Mouse (Mus musculus) kidney, adult 8-10 months (tissue): ENCODE results near the gene Dbr1.

ENCODE experiments used
- DNase-seq, 2 experiments: peaks; one replicate each; pipeline ENCODE4 v3.0.0; 2022

The Dbr1 gene

DNA sequence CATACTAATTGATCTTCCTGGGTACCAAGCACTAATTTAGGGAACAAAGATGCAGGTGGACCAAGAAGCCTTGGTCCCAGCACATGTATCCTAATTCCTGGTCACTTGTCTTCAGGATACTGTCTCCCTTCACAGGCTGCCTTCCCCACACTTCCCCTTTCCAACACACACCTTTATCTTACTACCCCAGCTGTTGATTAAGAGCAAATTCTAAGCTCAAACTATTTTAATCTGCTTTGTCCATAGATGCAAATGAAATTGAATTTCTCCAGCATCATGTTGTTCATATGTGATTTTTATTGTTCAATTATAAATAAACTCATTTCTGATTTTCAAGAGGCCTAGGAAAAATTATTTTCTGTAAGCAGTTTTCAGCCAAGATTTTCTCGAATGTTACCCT is 46.4 kb downstream of the Dbr1 start:
- no peak for DNase-seq

- no peak for DNase-seq
These were observed 47.4 kb downstream of the Dbr1 start for GRCm38 (mm10) chr9:99622966-99623365.

- no peak for DNase-seq
These were observed 48.5 kb downstream of the Dbr1 start for GRCm38 (mm10) chr9:99624117-99624516.

DNA sequence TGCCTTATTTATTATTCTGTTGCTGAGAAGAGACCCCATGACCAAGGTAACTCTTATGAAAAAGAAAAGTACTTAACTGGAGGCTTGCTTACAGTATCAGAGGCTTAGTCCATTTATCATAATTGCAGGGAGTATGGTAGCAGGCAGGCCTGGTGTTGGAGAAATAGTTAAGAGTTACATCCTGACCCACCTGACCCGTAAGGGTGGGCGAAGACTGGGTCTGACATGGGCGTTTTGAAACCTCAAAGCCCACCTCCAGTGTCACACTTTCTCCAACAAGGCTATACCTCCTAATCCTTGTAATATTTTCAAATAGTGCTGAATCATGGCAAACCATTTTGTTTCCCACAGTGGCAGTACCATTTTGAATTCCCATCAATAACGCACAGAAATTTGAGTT is 53.0 kb downstream of the Dbr1 start:
- DNase-seq = no peak

GRCm38 (mm10) chr9:99629281-99630011 is 53.8 kb downstream of the Dbr1 start, which contains the start of gene Dzip1l:
Dzip1l (plus strand) TSS chr9:99629496.
- DNase-seq = peak; percentile 91 to 92

- peak; percentile 57 to 63 for DNase-seq
These were observed 54.5 kb downstream of the Dbr1 start for GRCm38 (mm10) chr9:99630071-99630470.

DNA sequence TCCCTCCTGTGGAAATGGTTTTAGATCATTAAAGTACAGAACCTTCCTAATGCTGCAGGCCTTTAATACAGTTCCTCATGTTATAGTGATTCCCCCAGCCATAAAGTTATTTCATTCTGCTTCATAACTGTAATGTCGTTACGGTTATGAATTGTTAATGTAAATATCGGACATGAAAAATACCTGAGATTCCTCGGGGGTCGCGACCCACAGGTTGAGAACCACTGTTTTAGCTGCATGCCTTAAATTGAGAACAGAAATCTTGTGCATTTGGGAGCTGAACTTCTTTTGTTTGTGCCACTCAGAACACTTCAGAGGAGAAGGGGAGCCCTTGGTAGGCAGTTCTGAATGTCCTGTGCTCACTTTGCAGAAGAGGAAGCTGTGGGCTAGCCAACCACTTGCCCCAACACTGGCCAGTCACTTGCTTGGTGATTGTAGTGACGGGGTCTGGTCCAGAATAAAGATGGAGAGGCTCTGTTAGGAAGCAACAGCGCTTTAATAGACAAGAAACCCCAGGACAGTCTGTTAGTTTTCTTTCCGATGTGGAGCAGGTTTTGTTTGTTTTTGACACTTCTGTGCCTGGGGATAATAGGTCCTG is 55.0 kb downstream of the Dbr1 start:
- DNase-seq = no peak

DNA sequence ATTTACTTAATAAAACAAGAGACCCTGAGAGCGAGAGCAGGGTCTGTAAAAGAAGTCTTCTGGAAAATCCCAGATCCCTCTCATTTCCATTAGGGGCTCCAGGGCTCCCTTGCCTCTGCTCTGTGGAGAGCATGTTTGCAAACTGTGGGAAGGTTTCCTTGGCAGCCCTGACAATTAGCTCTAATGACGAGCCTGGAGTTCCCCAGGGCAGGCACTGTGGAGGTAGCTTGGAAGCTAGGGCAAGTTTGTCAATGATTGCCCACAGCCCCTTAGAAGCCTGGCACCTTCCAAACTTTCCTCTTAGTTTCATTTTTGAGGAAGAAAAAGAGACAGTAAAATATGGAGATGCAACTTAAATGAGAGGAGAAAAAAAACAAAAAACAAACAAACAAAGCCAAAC is 56.2 kb downstream of the Dbr1 start:
- DNase-seq = peak; percentile 74 to 78

DNA sequence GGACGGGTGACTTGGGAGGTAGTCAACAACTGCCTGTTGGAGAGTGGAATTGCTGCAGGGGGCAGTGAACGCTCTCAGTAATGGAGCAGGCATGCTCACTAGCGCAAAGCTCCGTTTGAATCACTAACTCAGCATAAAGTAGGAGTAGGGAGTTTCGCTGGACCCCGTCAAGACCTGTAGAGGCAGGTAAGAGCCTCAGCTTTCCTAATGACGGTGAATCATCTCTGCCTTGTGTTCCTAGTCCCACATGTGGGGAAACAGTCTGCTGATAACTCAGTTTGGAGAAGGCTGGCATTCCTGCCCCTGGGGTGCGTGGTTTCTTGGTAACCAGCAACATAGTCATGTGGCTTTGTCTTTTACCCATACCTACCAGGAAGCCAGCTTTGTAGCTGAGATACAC is 56.7 kb downstream of the Dbr1 start:
- DNase-seq = peak; percentile 49 to 53
